Mouse (Mus musculus): ENCODE results near the gene Imp4.

DNA sequence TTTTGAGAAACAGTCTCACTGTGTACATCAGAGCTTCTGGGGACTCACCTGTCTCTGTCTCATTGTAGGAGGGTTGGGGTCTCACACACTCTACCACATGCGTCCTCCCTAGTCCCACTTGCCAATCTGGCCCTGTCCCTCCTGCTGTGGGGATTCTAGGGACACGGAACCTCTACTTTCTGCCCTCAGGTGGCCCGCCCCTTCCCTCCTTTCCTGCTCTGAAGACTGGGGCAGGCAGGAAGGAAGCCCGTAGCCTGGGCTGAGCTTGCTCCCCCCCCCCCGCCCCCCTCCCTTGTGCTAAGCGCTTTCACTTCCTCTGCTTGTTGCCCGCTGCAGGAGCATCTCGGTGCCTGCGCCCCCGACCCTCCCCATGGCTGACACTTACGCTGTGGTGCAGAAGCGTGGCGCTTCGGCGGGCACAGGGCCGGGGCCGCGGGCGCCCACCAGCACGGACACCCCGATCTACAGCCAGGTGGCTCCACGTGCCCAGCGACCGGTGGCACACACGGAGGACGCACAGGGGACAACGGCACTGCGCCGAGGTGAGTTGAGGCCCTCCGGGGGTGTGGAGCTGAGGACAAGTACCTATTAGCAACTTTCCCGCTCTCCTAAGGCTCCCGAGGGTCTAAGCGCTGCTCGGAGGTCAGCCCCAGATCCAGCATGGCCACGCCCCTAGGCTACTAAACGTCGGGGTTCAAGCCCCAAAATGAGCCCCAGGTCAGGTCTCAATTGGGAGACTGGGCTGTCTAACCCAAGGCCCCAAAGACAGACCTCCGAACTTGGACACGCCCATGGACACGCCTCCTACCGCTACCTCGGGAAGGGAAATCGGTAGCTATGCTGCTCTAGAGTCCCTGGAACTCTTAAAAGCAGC is 33.0 kb downstream of the Imp4 start:
- TF ChIP-seq CTCF (IDR thresholded peaks at IDR 0.05; ENCODE audit: low read depth, low read length) (no peak), GATA1 (IDR thresholded peaks at IDR 0.05; ENCODE audit: borderline replicate concordance, low read length) (no peak)
